Mouse (Mus musculus) urinary bladder, postnatal 25 days (tissue): Measurements from ENCODE around the gene E330034G19Rik.
"Not testable (repeated sequence)": the region's sequence is repeated elsewhere in the genome, so short reads cannot be mapped to it uniquely, and the experiment has no call there.

ENCODE experiments used
- DNase-seq: peaks from one replicate; pipeline ENCODE4 v3.0.0; 2022; ENCODE audit warnings: low spot score

The E330034G19Rik gene

GRCm38 (mm10) chr14:24292914-24293313 lies at the start of gene E330034G19Rik:
E330034G19Rik (plus strand) TSS chr14:24293214.
- no peak for DNase-seq

- peak; percentile 17 for DNase-seq
Measured at GRCm38 (mm10) chr14:24244330-24245176, 48.5 kb upstream of the E330034G19Rik start.

- DNase-seq, result peak; percentile 62
Measured at GRCm38 (mm10) chr14:24245177-24246081, 47.6 kb upstream of the E330034G19Rik start, which contains the start of gene Dlg5. Dlg5 (minus strand) TSS chr14:24245920.

- DNase-seq, result no peak
Measured at GRCm38 (mm10) chr14:24249926-24250325, 43.1 kb upstream of the E330034G19Rik start.

GRCm38 (mm10) chr14:24251326-24251725 lies 41.7 kb upstream of the E330034G19Rik start:
- no peak for DNase-seq

GRCm38 (mm10) chr14:24253611-24254202 lies 39.3 kb upstream of the E330034G19Rik start:
- no peak for DNase-seq

GRCm38 (mm10) chr14:24255956-24256355 lies 37.1 kb upstream of the E330034G19Rik start:
- no peak for DNase-seq

- no peak for DNase-seq
Measured at GRCm38 (mm10) chr14:24260391-24260790, 32.6 kb upstream of the E330034G19Rik start.

- no peak for DNase-seq
Measured at GRCm38 (mm10) chr14:24262382-24262781, 30.6 kb upstream of the E330034G19Rik start.

GRCm38 (mm10) chr14:24262915-24263314 lies 30.1 kb upstream of the E330034G19Rik start:
- no peak for DNase-seq

GRCm38 (mm10) chr14:24269571-24269970 lies 23.4 kb upstream of the E330034G19Rik start:
- DNase-seq, result no peak

GRCm38 (mm10) chr14:24273575-24273974 lies 19.4 kb upstream of the E330034G19Rik start:
- no peak for DNase-seq

- DNase-seq, result no peak
Measured at GRCm38 (mm10) chr14:24275534-24275933, 17.5 kb upstream of the E330034G19Rik start.

- DNase-seq, result no peak
Measured at GRCm38 (mm10) chr14:24281278-24281677, 11.7 kb upstream of the E330034G19Rik start.

- DNase-seq, result no peak
Measured at GRCm38 (mm10) chr14:24282276-24282675, 10.7 kb upstream of the E330034G19Rik start.

- DNase-seq, result no peak
Measured at GRCm38 (mm10) chr14:24286136-24286535, 6.9 kb upstream of the E330034G19Rik start.

- DNase-seq, result no peak
Measured at GRCm38 (mm10) chr14:24290726-24291125, 2.3 kb upstream of the E330034G19Rik start.

- no peak for DNase-seq
Measured at GRCm38 (mm10) chr14:24293631-24294030, 617 bp downstream of the E330034G19Rik start.

GRCm38 (mm10) chr14:24302126-24302525 lies 9.1 kb downstream of the E330034G19Rik start:
- DNase-seq, result not testable (repeated sequence)

- DNase-seq, result no peak
Measured at GRCm38 (mm10) chr14:24306667-24307066, 13.7 kb downstream of the E330034G19Rik start.

GRCm38 (mm10) chr14:24307146-24307545 lies 14.1 kb downstream of the E330034G19Rik start:
- DNase-seq, result no peak

GRCm38 (mm10) chr14:24311110-24311509 lies 18.1 kb downstream of the E330034G19Rik start:
- peak; percentile 39 for DNase-seq
